Mouse (Mus musculus) natural killer cell, adult 2 months (primary cell): ENCODE results near the gene Gm20388.

ENCODE experiments used
- DNase-seq, 2 experiments: peaks; one replicate each; pipeline ENCODE4 v3.0.0; 2022; ENCODE audit warnings: low spot score in 2 of 2

Gm20388 gene

GRCm38 (mm10) chr8:123678390-123678789 lies 3767.7 kb downstream of the Gm20388 start:
- no peak for DNase-seq

- no peak for DNase-seq
These were observed 3771.6 kb downstream of the Gm20388 start for GRCm38 (mm10) chr8:123682073-123682761.

- no peak for DNase-seq
These were observed 3772.7 kb downstream of the Gm20388 start for GRCm38 (mm10) chr8:123683321-123683720.

DNA sequence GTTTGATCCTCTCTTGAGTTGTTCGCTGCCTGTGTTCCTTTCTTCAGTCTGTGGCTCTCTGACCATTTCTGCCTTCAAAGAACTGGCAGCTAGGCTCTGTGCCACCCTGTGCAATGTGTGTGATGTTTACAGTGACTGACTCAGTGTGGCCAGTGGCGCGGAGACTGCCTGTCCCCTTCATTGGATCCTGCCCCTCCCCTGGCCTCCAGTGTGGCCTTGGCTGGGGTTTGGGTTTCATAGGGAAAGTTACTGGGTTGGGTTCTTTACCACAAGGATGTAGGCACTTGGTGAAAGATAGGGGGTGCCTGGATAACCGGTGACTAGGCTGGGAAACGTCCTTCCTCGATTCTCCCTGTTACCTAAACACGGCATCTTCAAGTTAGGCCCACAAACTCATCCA lies 3774.2 kb downstream of the Gm20388 start:
- no peak for DNase-seq

- DNase-seq: no peak
These were observed 3774.8 kb downstream of the Gm20388 start for GRCm38 (mm10) chr8:123685477-123685876.

DNA sequence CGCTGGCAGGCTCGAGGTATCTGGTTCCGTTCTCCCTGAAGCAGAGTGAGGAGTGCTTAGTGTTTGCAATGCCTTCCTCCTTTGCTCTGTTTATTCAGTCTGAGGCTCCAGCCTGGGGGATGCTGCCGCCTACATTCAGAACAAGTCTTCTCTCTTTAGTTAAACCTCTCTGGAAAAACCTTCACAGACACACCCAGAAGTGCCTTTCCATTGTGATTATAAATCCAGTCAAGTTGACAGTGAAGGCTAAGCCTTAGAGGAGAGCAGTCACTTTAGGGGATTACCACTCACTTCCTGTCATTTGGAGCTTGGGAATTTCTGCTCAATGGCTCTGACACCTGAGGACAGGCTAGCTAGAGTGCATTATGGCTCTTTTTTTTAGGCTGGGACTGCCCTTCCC lies 3777.2 kb downstream of the Gm20388 start:
- no peak for DNase-seq

GRCm38 (mm10) chr8:123692165-123692962 lies 3781.7 kb downstream of the Gm20388 start:
- DNase-seq: no peak

DNA sequence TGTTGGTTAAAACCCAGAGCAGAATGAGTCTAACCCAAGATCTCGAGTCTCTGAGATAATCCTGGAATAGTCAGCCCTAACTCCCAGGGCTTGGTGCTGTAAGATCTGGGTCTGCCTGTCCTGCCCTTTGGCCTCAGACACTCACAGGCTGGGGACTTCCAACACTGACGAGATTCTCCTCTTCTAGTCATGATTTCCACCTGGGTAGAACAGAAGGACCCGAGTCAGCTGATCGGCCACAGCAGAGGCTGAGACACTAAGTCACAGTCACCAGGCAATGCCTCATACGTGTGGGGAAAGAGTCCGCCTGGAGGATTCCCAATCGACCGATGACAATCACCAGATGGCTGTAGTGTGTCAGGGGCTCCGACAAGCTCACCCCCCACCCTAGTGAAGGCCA lies 3785.5 kb downstream of the Gm20388 start:
- no peak for DNase-seq

- no peak for DNase-seq
These were observed 3786.7 kb downstream of the Gm20388 start for GRCm38 (mm10) chr8:123697329-123697728.

DNA sequence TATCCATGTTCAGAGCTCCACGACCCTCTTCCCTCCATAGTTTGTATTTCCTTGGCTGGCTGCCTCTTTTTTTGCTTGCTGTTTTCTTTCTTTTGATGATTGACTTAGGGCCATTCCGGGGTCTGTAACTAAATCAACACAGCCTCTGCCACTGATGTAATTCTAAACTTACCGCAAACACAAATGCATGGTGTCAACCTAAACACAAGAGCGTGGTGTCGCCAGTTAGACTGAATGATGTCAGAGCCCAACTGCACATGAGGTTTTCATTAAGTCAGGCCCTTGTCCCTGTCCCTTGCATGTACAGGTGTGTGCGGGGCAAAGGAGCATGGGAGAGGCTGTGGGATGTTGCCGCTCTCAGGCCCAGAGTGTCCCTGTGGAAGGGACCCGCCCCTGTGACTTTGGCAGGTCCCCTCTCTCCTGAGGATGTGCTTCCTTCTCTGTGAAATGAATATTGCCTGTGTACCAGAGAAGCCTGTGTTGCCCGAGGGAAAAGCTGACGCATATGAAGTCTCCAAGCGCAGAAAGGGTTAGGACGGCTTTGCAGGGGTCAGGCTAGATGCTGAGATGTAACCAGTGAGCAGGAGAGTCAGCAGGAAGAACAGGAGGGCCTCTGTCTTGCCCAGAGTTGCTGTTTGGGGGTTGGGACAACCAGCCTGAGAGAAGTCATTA lies 3789.9 kb downstream of the Gm20388 start:
- no peak for DNase-seq

DNA sequence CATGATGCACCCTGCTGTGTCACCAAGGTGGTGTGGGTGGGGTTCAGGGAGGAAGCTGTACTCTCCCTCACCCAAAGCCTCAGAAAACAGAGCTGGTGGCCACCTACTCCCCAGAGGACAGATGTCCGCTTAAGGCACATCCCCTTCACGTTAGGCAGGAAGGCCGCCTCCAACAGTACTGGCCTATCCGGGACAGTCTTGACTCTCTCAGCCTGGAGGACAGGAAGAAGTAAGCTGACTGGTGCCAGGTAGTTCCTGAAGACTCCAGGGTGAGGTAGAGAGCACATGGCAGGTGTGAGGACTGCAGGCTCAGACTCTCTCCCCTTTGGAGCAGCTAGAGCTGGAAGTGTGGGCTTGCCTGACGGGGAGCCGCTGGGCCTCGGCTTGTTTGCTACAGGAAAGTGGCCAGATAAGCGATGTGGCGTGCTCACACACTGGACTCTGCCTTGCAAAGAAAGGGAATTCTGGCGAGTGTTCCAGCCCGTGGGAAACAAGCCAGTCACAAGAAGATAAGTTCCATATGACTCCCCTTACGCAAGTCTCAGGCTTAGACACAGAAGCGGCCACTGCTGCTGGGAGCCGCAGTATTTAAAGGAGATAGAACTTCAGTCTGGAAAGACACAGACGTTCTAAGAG lies 3791.4 kb downstream of the Gm20388 start:
- no peak for DNase-seq

DNA sequence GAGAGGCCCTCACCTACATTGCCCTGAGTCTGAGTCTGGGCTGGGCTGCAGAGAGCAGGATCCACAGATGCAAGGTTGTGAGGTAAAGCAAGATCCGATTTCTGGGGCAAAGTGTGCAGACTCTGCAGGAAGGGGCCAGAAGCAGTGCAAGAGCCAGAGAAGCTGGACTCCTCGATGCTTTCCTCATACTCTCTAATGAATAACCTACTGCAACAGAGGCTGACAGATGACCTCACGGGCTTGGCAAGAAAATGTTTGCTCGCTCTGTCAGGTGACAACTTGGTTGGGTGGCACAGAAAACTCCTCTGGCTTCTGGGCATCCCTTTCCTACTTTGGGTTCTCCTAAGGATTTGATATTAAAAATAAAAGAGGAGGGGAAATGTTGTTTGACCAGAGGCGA lies 3794.7 kb downstream of the Gm20388 start:
- no peak for DNase-seq

DNA sequence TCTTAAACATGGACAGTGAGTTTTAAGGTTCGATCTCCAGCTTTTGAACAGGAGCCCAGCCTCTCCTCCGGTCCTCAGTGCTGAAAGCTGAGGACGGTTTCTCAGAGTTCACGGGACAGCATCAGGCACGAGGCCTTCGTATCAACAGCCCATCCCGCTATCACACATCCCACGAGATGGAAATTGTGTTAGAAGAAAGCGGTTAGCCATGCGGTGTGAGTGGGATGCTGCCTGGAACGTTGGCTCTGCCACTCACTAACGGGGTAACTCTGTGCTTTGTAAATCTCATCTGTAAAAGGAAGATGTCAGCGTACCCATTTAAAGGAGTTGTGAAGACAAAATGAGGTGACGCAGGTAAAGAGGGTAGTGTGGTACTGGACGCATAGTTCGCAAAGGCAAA lies 3796.5 kb downstream of the Gm20388 start:
- DNase-seq: no peak

- DNase-seq: no peak
These were observed 3798.1 kb downstream of the Gm20388 start for GRCm38 (mm10) chr8:123708729-123709128.

DNA sequence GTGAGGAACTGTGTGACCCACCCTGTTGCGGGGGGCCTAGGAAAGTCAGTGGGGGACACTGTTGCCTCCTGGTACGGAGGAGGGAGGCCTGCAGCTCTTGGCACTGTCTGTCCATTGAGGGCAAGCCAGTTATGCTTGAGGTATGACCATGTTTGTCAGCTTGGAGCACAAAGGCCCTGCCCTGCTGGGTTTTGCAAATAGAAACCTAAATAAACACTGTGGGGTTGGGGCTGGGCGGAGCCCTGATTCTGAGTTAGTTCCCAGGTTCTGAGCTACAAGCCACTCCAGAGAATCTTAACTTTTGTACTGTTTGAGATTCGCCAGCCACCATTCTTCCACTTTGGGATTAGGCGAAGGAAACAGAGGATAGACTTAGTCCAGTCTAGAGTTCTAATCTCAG lies 3799.7 kb downstream of the Gm20388 start:
- no peak for DNase-seq

- DNase-seq: no peak
These were observed 3803.8 kb downstream of the Gm20388 start for GRCm38 (mm10) chr8:123714451-123714850.

- no peak for DNase-seq
These were observed 3805.4 kb downstream of the Gm20388 start for GRCm38 (mm10) chr8:123715916-123716592.

- DNase-seq: no peak
These were observed 3806.5 kb downstream of the Gm20388 start for GRCm38 (mm10) chr8:123717104-123717503.

- no peak for DNase-seq
These were observed 3807.2 kb downstream of the Gm20388 start for GRCm38 (mm10) chr8:123717516-123718490.

GRCm38 (mm10) chr8:123718752-123719151 lies 3808.1 kb downstream of the Gm20388 start:
- no peak for DNase-seq
